Mouse (Mus musculus) stomach, embryonic 16.5 days (tissue): ENCODE data around the gene Tlcd1. TPM values are rescaled to one million over a fixed set of nuclear protein-coding genes. Genes with fewer than 3 reads are reported as not detected.
A peak's percentile ranks its signal among the peaks of the same experiment; 100 is the strongest.

ENCODE experiments used
- ATAC-seq: fragments of 200-750 bp; cut with Nextera tagmentation; 2 replicates; pipeline ENCODE4 v1.8.0; 2017; ENCODE audit warnings: moderate number of reproducible peaks, moderate TSS enrichment; ENCODE audit not compliant: insufficient read depth, low FRiP score
- H3K27ac ChIP-seq: fragments of 300-500 bp; sonication (generic); 2 replicates; pipeline ENCODE4 v1.5.1; 2014; ENCODE audit warnings: low read length
- H3K27me3 ChIP-seq: fragments of 300-500 bp; sonication (generic); 2 replicates; pipeline ENCODE4 v1.6.1; 2014; ENCODE audit warnings: low read length, control low read depth, mixed read lengths; ENCODE audit not compliant: control insufficient read depth, insufficient read depth
- H3K36me3 ChIP-seq: fragments of 300-500 bp; sonication (generic); 2 replicates; pipeline ENCODE4 v1.6.1; 2014; ENCODE audit warnings: low read length; ENCODE audit not compliant: control insufficient read depth, insufficient read depth
- H3K4me1 ChIP-seq: fragments of 300-500 bp; sonication (generic); 2 replicates; pipeline ENCODE4 v1.6.1; 2014; ENCODE audit warnings: low read length, control low read depth, mixed read lengths; ENCODE audit not compliant: control insufficient read depth, insufficient read depth
- H3K4me2 ChIP-seq: fragments of 300-500 bp; sonication (generic); 2 replicates; pipeline ENCODE4 v1.6.1; 2014; ENCODE audit warnings: low read depth, low read length, mixed read lengths
- H3K4me3 ChIP-seq: fragments of 300-500 bp; sonication (generic); replicated peaks from 2 replicates; pipeline ENCODE4 v1.5.1; 2014; ENCODE audit warnings: mild to moderate bottlenecking, low read length
- H3K9ac ChIP-seq: fragments of 300-500 bp; sonication (generic); 2 replicates; pipeline ENCODE4 v1.6.1; 2014; ENCODE audit warnings: low read length
- H3K9me3 ChIP-seq: fragments of 300-500 bp; sonication (generic); replicated peaks from 2 replicates; pipeline ENCODE4 v1.6.1; 2016; ENCODE audit warnings: low read length, control low read depth; ENCODE audit not compliant: control insufficient read depth
- WGBS: fragments of 180-500 bp; shearing (Covaris S2); extraction: QIAGEN DNeasy Blood & Tissue Kit; methylation state at CpG from one replicate; pipeline ENCODE4 v1.1.7; 2014; 5-methylcytosine and 5-hydroxymethylcytosine counted together
- polyA plus RNA-seq: library from polyadenylated mRNA; unstranded; fragments of >200 nt; fragmentation: Nextera tagmentation; extraction: Ambion mirVana; gene quantifications from 2 replicates; pipeline ENCODE4 v1.2.1, GENCODE M21; 2015

Gene Tlcd1
- polyA plus RNA-seq, 1 experiment from 2014 or later, result 32.5 TPM

- peak; percentile 87 for ATAC-seq
- Histone ChIP-seq H3K4me3 (peak within 1 kb of the TSS; percentile 76), H3K9ac (peak within 1 kb of the TSS; percentile 94), H3K36me3 (no peaks in the 10 kb centered on the region), H3K4me2 (peak within 1 kb of the TSS; percentile 69), H3K4me1 (peaks cover 12% of the 10 kb centered on the region), H3K9me3 (no peaks in the 10 kb centered on the region), H3K27ac (peak within 1 kb of the TSS; percentile 97), H3K27me3 (no peaks in the 10 kb centered on the region)
- WGBS, result under 1% methylated on average over 77 of the region's 80 CpGs
Measured at GRCm38 (mm10) chr11:78188331-78189233, 12.1 kb downstream of the Tlcd1 start, which contains the start of gene Rab34. Gene Rab34 (plus strand): TSS chr11:78188430.

GRCm38 (mm10) chr11:78189234-78190040 lies 12.9 kb downstream of the Tlcd1 start:
- Histone ChIP-seq H3K36me3 (no peaks in the 10 kb centered on the region), H3K4me2 (peak overlapping the region; percentile 69), H3K9ac (peak overlapping the region; percentile 94), H3K27me3 (no peaks in the 10 kb centered on the region), H3K27ac (peak overlapping the region; percentile 97), H3K4me1 (peaks cover 12% of the 10 kb centered on the region), H3K4me3 (peak overlapping the region; percentile 76), H3K9me3 (no peaks in the 10 kb centered on the region)
- ATAC-seq, result peak; percentile 83
- under 1% methylated on average over 42 of the region's 42 CpGs for WGBS

GRCm38 (mm10) chr11:78190041-78190440 lies 13.5 kb downstream of the Tlcd1 start:
- Histone ChIP-seq H3K9ac (peak overlapping the region; percentile 94), H3K4me3 (peak overlapping the region; percentile 76), H3K9me3 (no peaks in the 10 kb centered on the region), H3K27ac (peak overlapping the region; percentile 97), H3K4me1 (peaks cover 16% of the 10 kb centered on the region), H3K27me3 (no peaks in the 10 kb centered on the region), H3K4me2 (peak overlapping the region; percentile 69), H3K36me3 (no peaks in the 10 kb centered on the region)
- ATAC-seq, result no peak
- WGBS, result 56% methylated on average over 6 of the region's 6 CpGs

DNA sequence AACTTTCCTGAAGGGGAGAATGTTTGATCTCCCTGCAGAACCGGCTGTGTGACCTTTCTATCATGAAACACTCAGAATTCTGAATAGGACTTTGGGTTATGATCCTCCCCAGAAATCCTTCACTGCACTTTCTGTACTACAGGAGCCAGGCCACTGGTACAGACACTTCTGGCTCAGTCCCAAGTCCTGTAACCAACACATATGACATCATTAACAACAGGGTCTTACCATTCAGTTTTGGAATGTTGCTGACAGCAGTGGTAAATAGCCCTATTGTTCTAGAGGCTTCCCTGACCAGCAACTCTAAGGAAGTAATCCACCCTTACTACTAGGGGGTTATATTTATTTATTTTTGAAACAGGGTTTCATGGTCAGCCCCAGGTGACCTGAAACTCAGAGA lies 16.6 kb downstream of the Tlcd1 start, which contains the start of gene Proca1:
Gene Proca1 (plus strand): TSS at position 280 of the 400 bp plus-strand sequence.
- no peaks in the 10 kb centered on the region for H3K27me3 ChIP-seq
- H3K9ac ChIP-seq, result peak within 1 kb of the TSS; percentile 71; the same call in 1 of the 2 replicates
- H3K4me3 ChIP-seq, result peak within 1 kb of the TSS; percentile 64
- H3K9me3 ChIP-seq, result no peaks in the 10 kb centered on the region
- 80% methylated on average over 1 of the region's 1 CpGs for WGBS
- H3K4me2 ChIP-seq, result peak within 1 kb of the TSS; percentile 85
- no peaks in the 10 kb centered on the region for H3K36me3 ChIP-seq
- no peak for ATAC-seq
- no peak within 1 kb of the TSS for H3K27ac ChIP-seq
- peaks cover 18% of the 10 kb centered on the region for H3K4me1 ChIP-seq

GRCm38 (mm10) chr11:78194411-78195100 lies 18.0 kb downstream of the Tlcd1 start:
- H3K9me3 ChIP-seq, result no peaks in the 10 kb centered on the region
- peak overlapping the region; percentile 71 for H3K9ac ChIP-seq
- WGBS, result 2% methylated on average over 30 of the region's 30 CpGs
- H3K27ac ChIP-seq, result peak overlapping the region; percentile 42; the same call in 1 of the 2 replicates
- H3K4me2 ChIP-seq, result peak overlapping the region; percentile 85
- H3K36me3 ChIP-seq, result no peaks in the 10 kb centered on the region
- no peaks in the 10 kb centered on the region for H3K27me3 ChIP-seq
- peak overlapping the region; percentile 64 for H3K4me3 ChIP-seq
- H3K4me1 ChIP-seq, result peaks cover 15% of the 10 kb centered on the region
- peak; percentile 78 for ATAC-seq

DNA sequence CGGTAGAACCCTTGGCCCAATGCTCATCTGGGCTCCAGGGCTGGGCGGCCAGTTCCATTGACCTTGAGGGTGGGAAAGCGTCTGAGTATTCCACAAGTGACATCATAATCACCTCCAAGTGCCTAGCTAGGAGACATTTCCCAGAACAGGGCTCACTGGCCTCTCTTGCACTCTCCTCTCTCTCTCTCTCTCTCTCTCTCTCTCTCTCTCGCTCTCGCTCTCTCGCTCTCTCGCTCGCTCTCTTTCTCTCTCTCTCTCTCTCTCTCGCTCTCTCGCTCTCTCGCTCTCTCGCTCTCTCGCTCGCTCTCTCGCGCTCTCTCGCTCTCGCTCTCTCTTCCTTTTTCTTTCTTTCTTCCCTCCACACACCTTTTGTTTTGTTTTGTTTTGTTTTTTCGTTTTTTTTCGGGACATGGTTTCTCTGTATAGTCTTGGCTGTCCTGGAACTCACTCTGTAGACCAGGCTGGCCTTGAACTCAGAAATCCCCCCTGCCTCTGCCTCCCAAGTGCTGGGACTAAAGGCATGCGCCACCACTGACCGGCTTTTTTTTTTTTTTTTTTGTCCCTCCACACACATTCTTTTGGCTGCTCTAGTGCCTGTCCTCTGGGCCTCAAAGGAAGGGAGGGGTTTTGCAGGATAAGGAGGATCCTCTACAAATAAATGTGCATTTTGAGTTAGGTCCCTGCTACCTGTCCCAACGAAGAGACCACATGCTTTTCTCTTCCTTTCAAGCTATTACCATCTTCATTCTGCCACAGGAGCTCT lies 18.8 kb downstream of the Tlcd1 start:
- Histone ChIP-seq H3K4me1 (peaks cover 8% of the 10 kb centered on the region), H3K27ac (peak overlapping the region; percentile 42; the same call in 1 of the 2 replicates), H3K9ac (peak overlapping the region; percentile 71), H3K9me3 (no peaks in the 10 kb centered on the region), H3K27me3 (no peaks in the 10 kb centered on the region), H3K36me3 (no peaks in the 10 kb centered on the region), H3K4me2 (peak overlapping the region; percentile 85), H3K4me3 (peak overlapping the region; percentile 64)
- no peak for ATAC-seq
- 56% methylated on average over 23 of the region's 23 CpGs for WGBS

DNA sequence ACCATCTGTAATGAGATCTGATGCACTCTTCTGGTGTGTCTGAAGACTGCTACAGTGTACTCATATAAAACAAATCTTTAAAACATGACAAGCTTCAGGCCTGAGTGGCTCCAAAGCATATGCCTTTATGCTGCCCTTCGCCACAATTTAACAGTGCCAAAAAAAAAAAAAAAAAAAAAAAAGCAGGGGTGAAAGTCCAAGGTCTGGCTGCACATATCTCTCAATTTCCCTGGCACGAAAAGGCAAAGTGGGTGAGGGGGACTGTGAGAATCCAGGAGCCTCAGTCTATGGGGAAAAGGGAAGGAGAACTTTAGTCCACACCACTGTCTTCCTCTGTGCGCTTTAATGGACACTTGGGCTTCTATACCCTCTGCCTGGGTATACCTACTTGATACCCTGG lies 25.9 kb downstream of the Tlcd1 start:
- 83% methylated on average over 3 of the region's 3 CpGs for WGBS
- no peak overlapping the region for H3K9ac ChIP-seq
- no peak for ATAC-seq

DNA sequence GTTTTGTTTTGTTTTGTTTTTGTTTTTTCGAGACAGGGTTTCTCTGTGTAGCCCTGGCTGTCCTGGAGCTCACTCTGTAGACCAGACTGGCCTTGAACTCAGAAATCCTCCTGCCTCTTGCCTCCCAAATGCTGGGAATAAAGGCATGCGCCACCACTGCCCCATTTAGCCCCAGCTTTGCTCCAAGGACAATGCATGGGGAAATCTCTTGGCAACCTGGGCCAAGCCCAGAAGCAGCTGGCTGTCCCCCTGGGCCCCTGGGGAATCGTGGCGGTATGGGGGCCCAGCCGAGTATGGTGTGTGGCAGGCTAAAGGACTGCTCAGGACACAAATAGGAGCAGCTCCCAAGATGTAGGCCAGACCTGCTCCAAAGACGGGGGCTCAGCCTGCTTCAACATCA lies 27.8 kb downstream of the Tlcd1 start:
- Histone ChIP-seq H3K9ac (no peak overlapping the region), H3K4me1 (no peaks in the 10 kb centered on the region), H3K4me2 (no peak overlapping the region), H3K4me3 (no peak overlapping the region), H3K27ac (no peak overlapping the region), H3K27me3 (no peaks in the 10 kb centered on the region), H3K36me3 (peaks cover 29% of the 10 kb centered on the region), H3K9me3 (no peaks in the 10 kb centered on the region)
- 81% methylated on average over 6 of the region's 6 CpGs for WGBS
- no peak for ATAC-seq

More for the DNA sequence above, 25.9 kb downstream of the Tlcd1 start:
- peaks cover 13% of the 10 kb centered on the region for H3K36me3 ChIP-seq
- H3K27me3 ChIP-seq, result no peaks in the 10 kb centered on the region
- no peaks in the 10 kb centered on the region for H3K4me1 ChIP-seq
- H3K4me2 ChIP-seq, result no peak overlapping the region
- no peaks in the 10 kb centered on the region for H3K9me3 ChIP-seq
- no peak overlapping the region for H3K27ac ChIP-seq
- no peak overlapping the region for H3K4me3 ChIP-seq
